Mouse (Mus musculus) kidney, embryonic 15.5 days (tissue): Measurements from ENCODE around the gene F10. TPM values are rescaled to one million over a fixed set of nuclear protein-coding genes. Genes with fewer than 3 reads are reported as not detected.

Source experiments
- ATAC-seq: fragments of 200-750 bp; cut with Nextera tagmentation; replicated peaks from 2 replicates; pipeline ENCODE4 v1.8.0; 2017; ENCODE audit warnings: moderate TSS enrichment; ENCODE audit not compliant: low FRiP score
- H3K27ac ChIP-seq: fragments of 300-500 bp; sonication (generic); 2 replicates; pipeline ENCODE4 v1.5.1; 2015; ENCODE audit warnings: mild to moderate bottlenecking, inconsistent platforms
- H3K27me3 ChIP-seq: fragments of 300-500 bp; sonication (generic); 2 replicates; pipeline ENCODE4 v1.6.1; 2015; ENCODE audit warnings: inconsistent platforms
- H3K36me3 ChIP-seq: fragments of 300-500 bp; sonication (generic); 2 replicates; pipeline ENCODE4 v1.6.1; 2015; ENCODE audit warnings: inconsistent platforms
- H3K4me1 ChIP-seq: fragments of 300-500 bp; sonication (generic); 2 replicates; pipeline ENCODE4 v1.6.1; 2015; ENCODE audit warnings: inconsistent platforms
- H3K4me2 ChIP-seq: fragments of 300-500 bp; sonication (generic); 2 replicates; pipeline ENCODE4 v1.6.1; 2015; ENCODE audit warnings: moderate library complexity, mild to moderate bottlenecking, inconsistent platforms
- H3K4me3 ChIP-seq: fragments of 300-500 bp; sonication (generic); replicated peaks from 2 replicates; pipeline ENCODE4 v1.5.1; 2015; ENCODE audit warnings: mild to moderate bottlenecking, inconsistent platforms
- H3K9ac ChIP-seq: fragments of 300-500 bp; sonication (generic); 2 replicates; pipeline ENCODE4 v1.6.1; 2015; ENCODE audit warnings: mild to moderate bottlenecking, inconsistent platforms
- H3K9me3 ChIP-seq: fragments of 300-500 bp; sonication (generic); replicated peaks from 2 replicates; pipeline ENCODE4 v1.6.1; 2016; ENCODE audit warnings: inconsistent platforms
- WGBS: fragments of 180-500 bp; shearing (Covaris S2); methylation state at CpG from one replicate; pipeline ENCODE4 v1.1.7; 2015; ENCODE audit warnings: mixed read lengths; 5-methylcytosine and 5-hydroxymethylcytosine counted together
- polyA plus RNA-seq: library from polyadenylated mRNA; unstranded; fragments of >200 nt; fragmentation: Nextera tagmentation; extraction: Ambion mirVana; gene quantifications from 2 replicates; pipeline ENCODE4 v1.2.1, GENCODE M21; 2015

Gene F10
- polyA plus RNA-seq: 1.8 and 3.7 TPM in 2 replicates

GRCm38 (mm10) chr8:13037015-13037414, at the start of gene F10:
TSS of gene F10 (plus strand) at chr8:13037308.
- H3K9ac ChIP-seq: no peak within 1 kb of the TSS
- no peaks in the 10 kb centered on the region for H3K27me3 ChIP-seq
- ATAC-seq: no peak
- no peak within 1 kb of the TSS for H3K27ac ChIP-seq
- H3K4me1 ChIP-seq: peaks cover 18% of the 10 kb centered on the region; the same call in 1 of the 2 replicates
- no peak within 1 kb of the TSS for H3K4me2 ChIP-seq
- H3K9me3 ChIP-seq: no peaks in the 10 kb centered on the region
- H3K4me3 ChIP-seq: no peak within 1 kb of the TSS
- WGBS: 65% methylated on average over 7 of the region's 7 CpGs
- no peaks in the 10 kb centered on the region for H3K36me3 ChIP-seq

GRCm38 (mm10) chr8:12987571-12987970, 49.5 kb upstream of the F10 start:
- Histone ChIP-seq H3K4me2 (no peak overlapping the region), H3K9me3 (no peaks in the 10 kb centered on the region), H3K27me3 (no peaks in the 10 kb centered on the region), H3K4me1 (0 out of 2 replicates have a peak, but pooled peaks cover under 1% of the 10 kb centered on the region), H3K9ac (no peak overlapping the region), H3K27ac (no peak overlapping the region), H3K36me3 (peaks cover 11% of the 10 kb centered on the region), H3K4me3 (no peak overlapping the region)
- no peak for ATAC-seq
- 86% methylated on average over 8 of the region's 8 CpGs for WGBS

- Histone ChIP-seq H3K4me2 (no peak overlapping the region), H3K27me3 (no peaks in the 10 kb centered on the region), H3K4me1 (0 out of 2 replicates have a peak, but pooled peaks cover 3% of the 10 kb centered on the region), H3K36me3 (peaks cover 16% of the 10 kb centered on the region), H3K27ac (no peak overlapping the region), H3K4me3 (no peak overlapping the region), H3K9me3 (no peaks in the 10 kb centered on the region), H3K9ac (no peak overlapping the region)
- WGBS: 75% methylated on average over 13 of the region's 13 CpGs
- ATAC-seq: no peak
These were observed 48.2 kb upstream of the F10 start for GRCm38 (mm10) chr8:12988722-12989430.

- no peak overlapping the region for H3K4me2 ChIP-seq
- WGBS: 68% methylated on average over 10 of the region's 10 CpGs
These were observed 45.7 kb upstream of the F10 start for GRCm38 (mm10) chr8:12991411-12991810.

GRCm38 (mm10) chr8:12994468-12994867, 42.6 kb upstream of the F10 start:
- no peak overlapping the region for H3K27ac ChIP-seq
- 64% methylated on average over 5 of the region's 5 CpGs for WGBS
- no peaks in the 10 kb centered on the region for H3K9me3 ChIP-seq
- H3K4me3 ChIP-seq: no peak overlapping the region
- peaks cover 26% of the 10 kb centered on the region for H3K4me1 ChIP-seq
- no peak for ATAC-seq
- no peaks in the 10 kb centered on the region for H3K27me3 ChIP-seq
- peaks cover 27% of the 10 kb centered on the region for H3K36me3 ChIP-seq
- H3K9ac ChIP-seq: no peak overlapping the region
- no peak overlapping the region for H3K4me2 ChIP-seq

More at GRCm38 (mm10) chr8:12991411-12991810, 45.7 kb upstream of the F10 start:
- ATAC-seq: no peak
- Histone ChIP-seq H3K9ac (no peak overlapping the region), H3K4me1 (peaks cover 11% of the 10 kb centered on the region), H3K36me3 (peaks cover 16% of the 10 kb centered on the region), H3K27me3 (no peaks in the 10 kb centered on the region), H3K9me3 (no peaks in the 10 kb centered on the region), H3K4me3 (no peak overlapping the region), H3K27ac (no peak overlapping the region)

GRCm38 (mm10) chr8:12995481-12995880, 41.6 kb upstream of the F10 start:
- Histone ChIP-seq H3K4me2 (no peak overlapping the region), H3K9ac (no peak overlapping the region), H3K9me3 (no peaks in the 10 kb centered on the region), H3K4me3 (no peak overlapping the region), H3K27ac (no peak overlapping the region), H3K4me1 (peaks cover 26% of the 10 kb centered on the region), H3K27me3 (no peaks in the 10 kb centered on the region), H3K36me3 (peaks cover 31% of the 10 kb centered on the region)
- no peak for ATAC-seq
- WGBS: 60% methylated on average over 5 of the region's 5 CpGs

- peak; percentile 80 for ATAC-seq
- 19% methylated on average over 8 of the region's 8 CpGs for WGBS
- Histone ChIP-seq H3K9me3 (no peaks in the 10 kb centered on the region), H3K36me3 (peaks cover 43% of the 10 kb centered on the region), H3K9ac (no peak overlapping the region), H3K27ac (peak overlapping the region; percentile 29), H3K27me3 (no peaks in the 10 kb centered on the region), H3K4me3 (no peak overlapping the region), H3K4me1 (peaks cover 26% of the 10 kb centered on the region), H3K4me2 (no peak overlapping the region)
These were observed 40.3 kb upstream of the F10 start for GRCm38 (mm10) chr8:12996831-12997275.

- Histone ChIP-seq H3K9ac (no peak overlapping the region), H3K9me3 (no peaks in the 10 kb centered on the region), H3K27me3 (no peaks in the 10 kb centered on the region), H3K4me2 (no peak overlapping the region), H3K27ac (no peak overlapping the region), H3K4me1 (peaks cover 23% of the 10 kb centered on the region), H3K4me3 (no peak overlapping the region), H3K36me3 (peaks cover 56% of the 10 kb centered on the region)
- WGBS: 61% methylated on average over 8 of the region's 8 CpGs
- ATAC-seq: no peak
These were observed 38.8 kb upstream of the F10 start for GRCm38 (mm10) chr8:12998331-12998730.

- Histone ChIP-seq H3K9ac (no peak overlapping the region), H3K27ac (no peak overlapping the region), H3K4me1 (peaks cover 23% of the 10 kb centered on the region), H3K27me3 (no peaks in the 10 kb centered on the region), H3K36me3 (peaks cover 61% of the 10 kb centered on the region), H3K9me3 (no peaks in the 10 kb centered on the region), H3K4me2 (no peak overlapping the region), H3K4me3 (no peak overlapping the region)
- no peak for ATAC-seq
- WGBS: 66% methylated on average over 9 of the region's 9 CpGs
These were observed 37.3 kb upstream of the F10 start for GRCm38 (mm10) chr8:12999793-13000192.

- Histone ChIP-seq H3K9me3 (no peaks in the 10 kb centered on the region), H3K36me3 (peaks cover 84% of the 10 kb centered on the region), H3K4me2 (no peak overlapping the region), H3K9ac (no peak overlapping the region), H3K4me3 (no peak overlapping the region), H3K27ac (no peak overlapping the region), H3K27me3 (no peaks in the 10 kb centered on the region), H3K4me1 (no peaks in the 10 kb centered on the region)
- 56% methylated on average over 4 of the region's 4 CpGs for WGBS
- no peak for ATAC-seq
These were observed 29.6 kb upstream of the F10 start for GRCm38 (mm10) chr8:13007458-13007857.

GRCm38 (mm10) chr8:13010313-13010712, 26.8 kb upstream of the F10 start:
- no peak for ATAC-seq
- Histone ChIP-seq H3K9me3 (no peaks in the 10 kb centered on the region), H3K4me2 (no peak overlapping the region), H3K9ac (no peak overlapping the region), H3K36me3 (peaks cover 87% of the 10 kb centered on the region), H3K27me3 (no peaks in the 10 kb centered on the region), H3K4me3 (no peak overlapping the region), H3K4me1 (no peaks in the 10 kb centered on the region), H3K27ac (no peak overlapping the region)
- WGBS: 58% methylated on average over 4 of the region's 4 CpGs

GRCm38 (mm10) chr8:13019560-13019959, 17.5 kb upstream of the F10 start:
- no peak overlapping the region for H3K9ac ChIP-seq
- no peaks in the 10 kb centered on the region for H3K27me3 ChIP-seq
- H3K4me3 ChIP-seq: no peak overlapping the region
- H3K4me2 ChIP-seq: no peak overlapping the region
- H3K27ac ChIP-seq: no peak overlapping the region
- WGBS: 63% methylated on average over 4 of the region's 4 CpGs
- peaks cover 31% of the 10 kb centered on the region for H3K36me3 ChIP-seq
- no peak for ATAC-seq
- no peaks in the 10 kb centered on the region for H3K4me1 ChIP-seq
- H3K9me3 ChIP-seq: no peaks in the 10 kb centered on the region

GRCm38 (mm10) chr8:13021830-13022229, 15.3 kb upstream of the F10 start:
- ATAC-seq: no peak
- Histone ChIP-seq H3K9ac (no peak overlapping the region), H3K27ac (no peak overlapping the region), H3K27me3 (no peaks in the 10 kb centered on the region), H3K4me2 (no peak overlapping the region), H3K9me3 (no peaks in the 10 kb centered on the region), H3K4me1 (no peaks in the 10 kb centered on the region), H3K4me3 (no peak overlapping the region), H3K36me3 (peaks cover 16% of the 10 kb centered on the region)
- WGBS: 96% methylated on average over 8 of the region's 8 CpGs
